Mouse (Mus musculus) kidney, adult 2 months (tissue): ENCODE measurements around the gene Rps4x. TPM values are rescaled to one million over a fixed set of nuclear protein-coding genes. Genes with fewer than 3 reads are reported as not detected.
"Not testable (repeated sequence)": the region's sequence is repeated elsewhere in the genome, so short reads cannot be mapped to it uniquely, and the experiment has no call there.

ENCODE experiments used
- DNase-seq: peaks from one replicate; pipeline ENCODE4 v3.0.0; 2021
- H3K27ac ChIP-seq: fragments of 200-500 bp; 2 replicates; pipeline ENCODE4 v1.5.1; 2012; ENCODE audit warnings: low read depth, low read length, control low read depth, inconsistent platforms; ENCODE audit not compliant: insufficient read depth
- H3K27me3 ChIP-seq: fragments of 200-500 bp; replicated peaks from 2 replicates; pipeline ENCODE4 v1.6.1; 2012; ENCODE audit warnings: mild to moderate bottlenecking, moderate library complexity, low read length, inconsistent platforms; ENCODE audit not compliant: control insufficient read depth, insufficient read depth
- H3K36me3 ChIP-seq: fragments of 200-500 bp; 2 replicates; pipeline ENCODE4 v1.6.1; 2012; ENCODE audit warnings: mild to moderate bottlenecking, moderate library complexity, low read length, inconsistent platforms; ENCODE audit not compliant: control insufficient read depth, insufficient read depth
- H3K4me1 ChIP-seq: fragments of 200-500 bp; 2 replicates; pipeline ENCODE4 v1.6.1; 2011; ENCODE audit warnings: low read length; ENCODE audit not compliant: control insufficient read depth, insufficient read depth
- H3K4me3 ChIP-seq: fragments of 200-500 bp; 2 replicates; pipeline ENCODE4 v1.5.1; 2011; ENCODE audit warnings: mild to moderate bottlenecking, low read depth, low read length, control low read depth; ENCODE audit not compliant: insufficient read depth
- CTCF ChIP-seq: fragments of 200-500 bp; conservative IDR thresholded peaks from 2 replicates; pipeline ENCODE4 v1.5.1; 2011; ENCODE audit warnings: low read depth, mild to moderate bottlenecking, control low read depth, low read length, moderate library complexity, mixed read lengths; ENCODE audit not compliant: insufficient read depth, insufficient read length
- POLR2A ChIP-seq: fragments of 200-500 bp; IDR thresholded peaks from one replicate; pipeline ENCODE4 v1.6.1; 2011; ENCODE audit warnings: low read depth, low read length, control low read depth
- WGBS: fragments of 180-500 bp; shearing (Covaris S2); methylation state at CpG from one replicate; pipeline ENCODE4 v1.1.7; 2018; 5-methylcytosine and 5-hydroxymethylcytosine counted together
- polyA plus RNA-seq: library from polyadenylated mRNA; depleted of rRNA; stranded (reverse); fragments of >200 nt; gene quantifications from 2 replicates; pipeline ENCODE4 v1.2.3, GENCODE M21; 2012; rRNA removed

The Rps4x gene
- polyA plus RNA-seq: 354 and 511 TPM in 2 replicates

DNA sequence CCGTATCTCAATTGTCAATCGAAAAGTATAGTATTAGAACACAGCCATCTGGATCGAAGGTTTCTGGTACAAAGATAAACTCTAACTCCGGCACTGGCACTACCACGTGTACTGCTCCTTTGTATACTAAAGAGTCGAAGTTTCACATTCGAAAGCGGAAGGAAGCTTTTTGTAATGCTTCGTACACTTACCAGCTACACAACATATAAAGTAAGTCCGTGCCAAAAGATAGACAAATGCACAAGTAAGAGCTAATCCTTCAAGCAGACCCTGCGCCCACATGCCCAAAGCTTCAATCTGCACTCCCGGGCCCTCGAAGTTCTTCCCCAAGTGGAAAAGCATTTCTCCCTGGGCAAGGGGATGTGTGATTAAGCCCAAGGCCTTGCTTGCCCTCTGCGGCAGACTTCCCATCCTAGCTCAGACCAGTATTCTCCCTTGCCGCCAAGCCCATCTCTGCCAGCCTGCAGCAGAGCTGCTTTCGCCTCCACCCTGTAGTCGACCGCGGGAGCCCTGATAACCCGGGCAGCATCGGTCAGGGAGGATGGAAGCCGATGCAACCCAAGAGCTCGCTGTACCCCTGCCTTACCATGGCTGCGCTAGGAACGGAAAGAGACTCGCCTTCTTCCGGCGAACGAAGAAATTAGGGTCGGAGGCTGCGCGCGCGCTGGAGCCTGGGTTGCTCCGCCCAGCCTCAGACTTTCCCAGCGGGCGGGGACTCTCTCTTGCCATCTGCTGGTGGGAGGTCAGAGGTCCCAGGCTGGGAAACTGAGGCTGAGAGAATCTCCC is at the start of gene Rps4x:
Gene Rps4x, minus strand, starts transcription at position 683 of the 786 bp plus-strand sequence.
- Histone ChIP-seq H3K27me3 (no peaks in the 10 kb centered on the region), H3K36me3 (peaks cover 3% of the 10 kb centered on the region; the same call in 1 of the 2 replicates), H3K4me3 (peak within 1 kb of the TSS; percentile 56), H3K4me1 (peaks cover 2% of the 10 kb centered on the region; the same call in 1 of the 2 replicates), H3K27ac (peak within 1 kb of the TSS; percentile 57)
- TF ChIP-seq POLR2A (peak; percentile 78), CTCF (peak; percentile 59)
- under 1% methylated on average over 36 of the region's 37 CpGs for WGBS
- peak; percentile 86 for DNase-seq

GRCm38 (mm10) chrX:102219126-102219525 is 29.9 kb upstream of the Rps4x start:
- no peak overlapping the region for H3K27ac ChIP-seq
- 16% methylated on average over 1 of the region's 1 CpGs for WGBS
- no peaks in the 10 kb centered on the region for H3K4me1 ChIP-seq
- H3K36me3 ChIP-seq: no peaks in the 10 kb centered on the region
- DNase-seq: peak; percentile 29
- no peak overlapping the region for H3K4me3 ChIP-seq
- TF ChIP-seq POLR2A (no peak), CTCF (peak; percentile 58)
- no peaks in the 10 kb centered on the region for H3K27me3 ChIP-seq

- peak; percentile 15 for DNase-seq
- 41% methylated on average over 9 of the region's 9 CpGs for WGBS
- TF ChIP-seq CTCF: peak; percentile 40
Observed at GRCm38 (mm10) chrX:102215356-102215755, 26.2 kb upstream of the Rps4x start.

GRCm38 (mm10) chrX:102190840-102191239 is 1.6 kb upstream of the Rps4x start:
- peaks cover under 1% of the 10 kb centered on the region; the same call in 1 of the 2 replicates for H3K36me3 ChIP-seq
- H3K27ac ChIP-seq: no peak overlapping the region
- H3K27me3 ChIP-seq: no peaks in the 10 kb centered on the region
- peaks cover 2% of the 10 kb centered on the region; the same call in 1 of the 2 replicates for H3K4me1 ChIP-seq
- H3K4me3 ChIP-seq: no peak overlapping the region
- WGBS: 100% methylated on average over 1 of the region's 1 CpGs
- DNase-seq: no peak
- TF ChIP-seq POLR2A (no peak), CTCF (no peak)

More at GRCm38 (mm10) chrX:102215356-102215755, 26.2 kb upstream of the Rps4x start:
- H3K27me3 ChIP-seq, H3K27ac ChIP-seq, H3K4me1 ChIP-seq, H3K36me3 ChIP-seq, H3K4me3 ChIP-seq: not testable (repeated sequence)

DNA sequence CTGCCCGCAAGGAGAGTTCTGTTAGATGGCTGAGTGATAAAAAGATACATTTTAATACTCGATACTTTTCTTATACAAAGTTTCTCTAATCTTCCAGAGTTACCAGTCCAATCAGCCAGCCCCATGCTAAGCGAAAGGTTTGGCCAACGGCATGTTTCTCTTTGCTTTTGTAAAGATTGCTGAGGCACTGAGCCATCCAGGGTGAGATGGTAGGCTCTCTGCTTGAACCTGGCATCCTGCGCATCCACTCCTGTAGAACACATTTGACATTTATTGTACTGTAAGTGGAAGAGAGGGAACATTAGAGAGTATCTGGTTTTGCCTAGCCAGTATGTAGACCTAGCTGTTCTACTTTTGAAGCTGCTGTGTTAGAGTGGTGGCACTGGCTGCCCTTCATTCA is 387 bp upstream of the Rps4x start:
- H3K27me3 ChIP-seq: no peaks in the 10 kb centered on the region
- no peak overlapping the region for H3K4me3 ChIP-seq
- H3K36me3 ChIP-seq: peaks cover 3% of the 10 kb centered on the region; the same call in 1 of the 2 replicates
- 31% methylated on average over 5 of the region's 5 CpGs for WGBS
- DNase-seq: no peak
- H3K4me1 ChIP-seq: peaks cover 2% of the 10 kb centered on the region; the same call in 1 of the 2 replicates
- H3K27ac ChIP-seq: no peak overlapping the region
- no peak for TF ChIP-seq POLR2A
- TF ChIP-seq CTCF: no peak

GRCm38 (mm10) chrX:102187023-102187699 is 2.0 kb downstream of the Rps4x start:
- WGBS: 26% methylated on average over 11 of the region's 11 CpGs
- DNase-seq: no peak

DNA sequence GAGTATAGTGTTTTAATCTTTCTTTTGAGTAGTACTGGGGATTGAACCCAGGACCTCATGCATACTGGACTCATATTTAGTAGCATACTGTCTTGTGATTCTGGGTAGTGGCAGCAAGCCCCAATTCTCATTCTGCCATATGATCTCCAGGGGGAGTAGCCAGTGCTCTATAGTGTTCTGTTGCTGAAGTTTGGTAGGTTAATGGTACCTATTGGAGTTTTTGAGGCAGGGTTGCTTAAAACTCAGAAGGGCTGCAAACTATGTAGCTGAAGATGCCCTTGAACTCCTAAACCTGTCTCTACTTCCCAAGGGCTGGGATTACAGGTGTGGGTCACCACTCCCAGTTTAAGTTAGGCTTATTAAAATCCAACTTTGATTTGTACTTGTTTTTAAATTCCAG is 6.6 kb downstream of the Rps4x start:
- no peaks in the 10 kb centered on the region; the same call in 1 of the 2 replicates for H3K27me3 ChIP-seq
- no peaks in the 10 kb centered on the region for H3K4me1 ChIP-seq
- H3K36me3 ChIP-seq: peaks cover 3% of the 10 kb centered on the region; the same call in 1 of the 2 replicates
- DNase-seq: no peak
- H3K4me3 ChIP-seq: no peak overlapping the region
- TF ChIP-seq POLR2A: no peak
- no peak for TF ChIP-seq CTCF
- no peak overlapping the region for H3K27ac ChIP-seq

More at GRCm38 (mm10) chrX:102187023-102187699, 2.0 kb downstream of the Rps4x start:
- Histone ChIP-seq H3K4me1 (peaks cover 2% of the 10 kb centered on the region; the same call in 1 of the 2 replicates), H3K27ac (no peak overlapping the region), H3K36me3 (peaks cover 3% of the 10 kb centered on the region; the same call in 1 of the 2 replicates), H3K27me3 (no peaks in the 10 kb centered on the region), H3K4me3 (no peak overlapping the region)
- TF ChIP-seq CTCF: no peak
- no peak for TF ChIP-seq POLR2A
